Mouse (Mus musculus) liver, adult 2 months (tissue): ENCODE data around the gene Vmp1.

ENCODE experiments used
- CTCF ChIP-seq: fragments of 200-500 bp; IDR thresholded peaks from 2 replicates; pipeline ENCODE4 v1.5.1; 2011; ENCODE audit warnings: low read depth, low read length, control low read depth
- POLR2A ChIP-seq: fragments of 200-500 bp; IDR thresholded peaks from 2 replicates; pipeline ENCODE4 v1.6.1; 2011; ENCODE audit warnings: low read length, control low read depth; ENCODE audit not compliant: insufficient read depth; ENCODE audit errors: extremely low read depth

- TF ChIP-seq CTCF (no peak), POLR2A (no peak; the same call in 1 of the 2 replicates)
Observed at GRCm38 (mm10) chr11:86580319-86581113, 103.1 kb downstream of the Vmp1 start.
